Mouse (Mus musculus): ENCODE measurements at regions not wholly inside any gene's neighbourhood (a gene's known extent, or its start where the extent isn't known, plus 50 kb on each side); places are given as distances from the start of the nearest gene placed in this dataset.
"Not testable (repeated sequence)": the region's sequence is repeated elsewhere in the genome, so short reads cannot be mapped to it uniquely, and the experiment has no call there.

GRCm38 (mm10) chr13:4712698-4713097, 103.7 kb upstream of the Akr1e1 start:
- ATAC-seq (ENCODE audit: low FRiP score) (no peak), DNase-seq (ENCODE audit: low spot score) (no peak)

GRCm38 (mm10) chr13:4699591-4699990, 90.6 kb upstream of the Akr1e1 start:
- not testable (repeated sequence) for ATAC-seq (ENCODE audit: low FRiP score); H3K27me3 ChIP-seq (ENCODE audit: insufficient read depth, low read length); H3K27ac ChIP-seq (ENCODE audit: low read depth, low read length); H3K4me2 ChIP-seq (ENCODE audit: low read depth, low read length, poor library complexity, severe bottlenecking); H3K36me3 ChIP-seq (ENCODE audit: insufficient read depth, low read length); H3K9me3 ChIP-seq (ENCODE audit: low read length); H3K4me3 ChIP-seq (ENCODE audit: low read depth, low read length); DNase-seq (ENCODE audit: low spot score); H3K4me1 ChIP-seq (ENCODE audit: insufficient read depth, low read length); H3K9ac ChIP-seq (replicated peaks; ENCODE audit: low read length, poor library complexity, severe bottlenecking)
- 50% methylated on average over 2 of the region's 2 CpGs for WGBS

More at GRCm38 (mm10) chr13:4712698-4713097, 103.7 kb upstream of the Akr1e1 start:
- no peak overlapping the region for H3K27ac ChIP-seq (ENCODE audit: low read depth, low read length)
- H3K4me2 ChIP-seq (ENCODE audit: low read depth, low read length, poor library complexity, severe bottlenecking) = no peak overlapping the region
- no peaks in the 10 kb centered on the region for H3K36me3 ChIP-seq (ENCODE audit: insufficient read depth, low read length)
- no peak for TF ChIP-seq CTCF (IDR thresholded peaks at IDR 0.05)
- no peaks in the 10 kb centered on the region for H3K9me3 ChIP-seq (ENCODE audit: low read length)
- no peak overlapping the region for H3K4me3 ChIP-seq (ENCODE audit: low read depth, low read length)
- 56% methylated on average over 3 of the region's 3 CpGs for WGBS
- no peaks in the 10 kb centered on the region for H3K4me1 ChIP-seq (ENCODE audit: insufficient read depth, low read length)
- no peak overlapping the region for H3K9ac ChIP-seq (replicated peaks; ENCODE audit: low read length, poor library complexity, severe bottlenecking)
- H3K27me3 ChIP-seq (ENCODE audit: insufficient read depth, low read length) = no peaks in the 10 kb centered on the region

- H3K4me3 ChIP-seq (ENCODE audit: low read depth, low read length) = no peak overlapping the region
- H3K4me2 ChIP-seq (ENCODE audit: low read depth, low read length, poor library complexity, severe bottlenecking) = peak overlapping the region; percentile 30
- no peak overlapping the region for H3K27ac ChIP-seq (ENCODE audit: low read depth, low read length)
- no peaks in the 10 kb centered on the region for H3K36me3 ChIP-seq (ENCODE audit: insufficient read depth, low read length)
- no peaks in the 10 kb centered on the region for H3K9me3 ChIP-seq (ENCODE audit: low read length)
- DNase-seq (ENCODE audit: low spot score) (peak; percentile 80), ATAC-seq (ENCODE audit: low FRiP score) (peak; percentile 56; the same call in 1 of the 2 replicates)
- H3K4me1 ChIP-seq (ENCODE audit: insufficient read depth, low read length) = no peaks in the 10 kb centered on the region
- WGBS = 23% methylated on average over 11 of the region's 11 CpGs
- H3K9ac ChIP-seq (replicated peaks; ENCODE audit: low read length, poor library complexity, severe bottlenecking) = no peak overlapping the region
- TF ChIP-seq CTCF (IDR thresholded peaks at IDR 0.05) = peak; percentile 81
- no peaks in the 10 kb centered on the region for H3K27me3 ChIP-seq (ENCODE audit: insufficient read depth, low read length)
Measured at GRCm38 (mm10) chr13:4666375-4667140, 57.6 kb upstream of the Akr1e1 start.

GRCm38 (mm10) chr13:4663390-4663789, 54.4 kb upstream of the Akr1e1 start:
- H3K27me3 ChIP-seq (ENCODE audit: insufficient read depth, low read length) = no peaks in the 10 kb centered on the region
- H3K4me3 ChIP-seq (ENCODE audit: low read depth, low read length) = no peak overlapping the region
- no peaks in the 10 kb centered on the region for H3K9me3 ChIP-seq (ENCODE audit: low read length)
- no peak overlapping the region for H3K27ac ChIP-seq (ENCODE audit: low read depth, low read length)
- WGBS = 63% methylated on average over 3 of the region's 3 CpGs
- no peaks in the 10 kb centered on the region for H3K4me1 ChIP-seq (ENCODE audit: insufficient read depth, low read length)
- ATAC-seq (ENCODE audit: low FRiP score) = no peak
- no peak overlapping the region for H3K9ac ChIP-seq (replicated peaks; ENCODE audit: low read length, poor library complexity, severe bottlenecking)
- no peaks in the 10 kb centered on the region for H3K36me3 ChIP-seq (ENCODE audit: insufficient read depth, low read length)
- no peak overlapping the region for H3K4me2 ChIP-seq (ENCODE audit: low read depth, low read length, poor library complexity, severe bottlenecking)
- no peak for DNase-seq (ENCODE audit: low spot score)
- no peak for TF ChIP-seq CTCF (IDR thresholded peaks at IDR 0.05)

GRCm38 (mm10) chr13:4662336-4663101, 53.5 kb upstream of the Akr1e1 start:
- WGBS = 52% methylated on average over 13 of the region's 13 CpGs
- ATAC-seq (ENCODE audit: low FRiP score) (peak; percentile 60), DNase-seq (ENCODE audit: low spot score) (peak; percentile 87)
- Histone ChIP-seq H3K27me3 (ENCODE audit: insufficient read depth, low read length) (no peaks in the 10 kb centered on the region), H3K36me3 (ENCODE audit: insufficient read depth, low read length) (no peaks in the 10 kb centered on the region), H3K4me2 (ENCODE audit: low read depth, low read length, poor library complexity, severe bottlenecking) (peak overlapping the region; percentile 20), H3K9me3 (ENCODE audit: low read length) (no peaks in the 10 kb centered on the region), H3K4me3 (ENCODE audit: low read depth, low read length) (peak overlapping the region; percentile 13; the same call in 1 of the 2 replicates), H3K4me1 (ENCODE audit: insufficient read depth, low read length) (no peaks in the 10 kb centered on the region), H3K27ac (ENCODE audit: low read depth, low read length) (no peak overlapping the region), H3K9ac (replicated peaks; ENCODE audit: low read length, poor library complexity, severe bottlenecking) (no peak overlapping the region)
- TF ChIP-seq CTCF (IDR thresholded peaks at IDR 0.05) = peak; percentile 81
